Mouse (Mus musculus) CD4-positive helper T cell, adult 2 months (primary cell): ENCODE results near the gene Lonrf2.

Source experiments
- DNase-seq: peaks from one replicate; pipeline ENCODE4 v3.0.0-alpha.2; 2012; ENCODE audit warnings: low read depth, missing footprints, low spot score

Gene Lonrf2

GRCm38 (mm10) chr1:38836477-38836872 lies at the start of gene Lonrf2:
Gene Lonrf2, minus strand, starts transcription at chr1:38836711.
- no peak for DNase-seq

- DNase-seq = peak; percentile 66
Observed at GRCm38 (mm10) chr1:38885956-38886355, 49.4 kb upstream of the Lonrf2 start.

- peak; percentile 79 for DNase-seq
Observed at GRCm38 (mm10) chr1:38883766-38884165, 47.3 kb upstream of the Lonrf2 start.

GRCm38 (mm10) chr1:38882746-38883145 lies 46.2 kb upstream of the Lonrf2 start:
- no peak for DNase-seq

GRCm38 (mm10) chr1:38881366-38881765 lies 44.9 kb upstream of the Lonrf2 start:
- DNase-seq = no peak

- DNase-seq = no peak
Observed at GRCm38 (mm10) chr1:38876671-38877382, 40.3 kb upstream of the Lonrf2 start.

- DNase-seq = no peak
Observed at GRCm38 (mm10) chr1:38873911-38874310, 37.4 kb upstream of the Lonrf2 start.

- DNase-seq = no peak
Observed at GRCm38 (mm10) chr1:38871834-38872233, 35.3 kb upstream of the Lonrf2 start.

- DNase-seq = no peak
Observed at GRCm38 (mm10) chr1:38869398-38870195, 33.1 kb upstream of the Lonrf2 start.

GRCm38 (mm10) chr1:38866242-38866641 lies 29.7 kb upstream of the Lonrf2 start:
- DNase-seq = no peak

GRCm38 (mm10) chr1:38864341-38864740 lies 27.8 kb upstream of the Lonrf2 start:
- DNase-seq = no peak

- DNase-seq = peak; percentile 35
Observed at GRCm38 (mm10) chr1:38862213-38862612, 25.7 kb upstream of the Lonrf2 start.

- DNase-seq = no peak
Observed at GRCm38 (mm10) chr1:38860867-38861524, 24.5 kb upstream of the Lonrf2 start.

GRCm38 (mm10) chr1:38860207-38860606 lies 23.7 kb upstream of the Lonrf2 start:
- DNase-seq = no peak

- peak; percentile 47 for DNase-seq
Observed at GRCm38 (mm10) chr1:38856196-38856595, 19.7 kb upstream of the Lonrf2 start.

GRCm38 (mm10) chr1:38852250-38852649 lies 15.7 kb upstream of the Lonrf2 start:
- DNase-seq = no peak

- DNase-seq = no peak
Observed at GRCm38 (mm10) chr1:38850650-38851049, 14.1 kb upstream of the Lonrf2 start.

GRCm38 (mm10) chr1:38848451-38849289 lies 12.2 kb upstream of the Lonrf2 start:
- no peak for DNase-seq

- DNase-seq = no peak
Observed at GRCm38 (mm10) chr1:38847975-38848374, 11.5 kb upstream of the Lonrf2 start.

GRCm38 (mm10) chr1:38843275-38843674 lies 6.8 kb upstream of the Lonrf2 start:
- DNase-seq = no peak

GRCm38 (mm10) chr1:38842861-38843260 lies 6.3 kb upstream of the Lonrf2 start:
- DNase-seq = no peak
